Mouse (Mus musculus): ENCODE measurements around the gene Zfp771. TPM values are rescaled to one million over a fixed set of nuclear protein-coding genes. Genes with fewer than 3 reads are reported as not detected.

The Zfp771 gene
- polyA plus RNA-seq, 1 experiment from 2014 or later: 63.2 TPM

GRCm38 (mm10) chr7:127252414-127252813 lies 8.3 kb downstream of the Zfp771 start:
- H3K4me3 ChIP-seq (ENCODE audit: low read depth, low read length): no peak overlapping the region
- no peak overlapping the region for H3K9ac ChIP-seq (replicated peaks; ENCODE audit: low read length)
- WGBS: 83% methylated on average over 2 of the region's 2 CpGs
- no peak overlapping the region for H3K27ac ChIP-seq (replicated peaks; ENCODE audit: low read depth, low read length)
- no peaks in the 10 kb centered on the region; the same call in none of the 2 replicates for H3K36me3 ChIP-seq (replicated peaks; ENCODE audit: control insufficient read depth, insufficient read depth, low read depth, low read length)
- H3K9me3 ChIP-seq (replicated peaks; ENCODE audit: control insufficient read depth, low read length): no peaks in the 10 kb centered on the region
- ATAC-seq (replicated peaks; ENCODE audit: insufficient number of reproducible peaks, low FRiP score, low TSS enrichment, low read depth) (no peak), DNase-seq (ENCODE audit: low spot score) (peak; percentile 64)
- H3K4me2 ChIP-seq (ENCODE audit: low read depth, low read length): no peak overlapping the region
- H3K27me3 ChIP-seq (ENCODE audit: control insufficient read depth, insufficient read depth, low read length): no peaks in the 10 kb centered on the region
- H3K4me1 ChIP-seq (ENCODE audit: control insufficient read depth, insufficient read depth, low read length): no peaks in the 10 kb centered on the region; the same call in 1 of the 2 replicates

- Histone ChIP-seq H3K4me2 (ENCODE audit: low read depth, low read length) (peak overlapping the region; percentile 61), H3K4me3 (ENCODE audit: low read depth, low read length) (peak overlapping the region; percentile 51), H3K27me3 (ENCODE audit: control insufficient read depth, insufficient read depth, low read length) (no peaks in the 10 kb centered on the region), H3K4me1 (ENCODE audit: control insufficient read depth, insufficient read depth, low read length) (no peaks in the 10 kb centered on the region; the same call in 1 of the 2 replicates), H3K27ac (replicated peaks; ENCODE audit: low read depth, low read length) (no peak overlapping the region), H3K36me3 (replicated peaks; ENCODE audit: control insufficient read depth, insufficient read depth, low read depth, low read length) (no peaks in the 10 kb centered on the region; the same call in 1 of the 2 replicates), H3K9ac (replicated peaks; ENCODE audit: low read length) (no peak overlapping the region; the same call in 1 of the 2 replicates), H3K9me3 (replicated peaks; ENCODE audit: control insufficient read depth, low read length) (no peaks in the 10 kb centered on the region)
- 83% methylated on average over 6 of the region's 6 CpGs for WGBS
- no peak for DNase-seq (ENCODE audit: low spot score)
- ATAC-seq (replicated peaks; ENCODE audit: insufficient number of reproducible peaks, low FRiP score, low TSS enrichment, low read depth): no peak
Measured at GRCm38 (mm10) chr7:127253341-127253740, 9.3 kb downstream of the Zfp771 start.

GRCm38 (mm10) chr7:127253821-127254769 lies 10.0 kb downstream of the Zfp771 start:
- Histone ChIP-seq H3K27me3 (ENCODE audit: control insufficient read depth, insufficient read depth, low read length) (no peaks in the 10 kb centered on the region), H3K9me3 (replicated peaks; ENCODE audit: control insufficient read depth, low read length) (no peaks in the 10 kb centered on the region), H3K9ac (replicated peaks; ENCODE audit: low read length) (peak overlapping the region; percentile 74), H3K4me3 (ENCODE audit: low read depth, low read length) (peak overlapping the region; percentile 51), H3K27ac (replicated peaks; ENCODE audit: low read depth, low read length) (peak overlapping the region; percentile 74), H3K36me3 (replicated peaks; ENCODE audit: control insufficient read depth, insufficient read depth, low read depth, low read length) (no peaks in the 10 kb centered on the region; the same call in 1 of the 2 replicates), H3K4me1 (ENCODE audit: control insufficient read depth, insufficient read depth, low read length) (no peaks in the 10 kb centered on the region; the same call in 1 of the 2 replicates), H3K4me2 (ENCODE audit: low read depth, low read length) (peak overlapping the region; percentile 86)
- ATAC-seq (replicated peaks; ENCODE audit: insufficient number of reproducible peaks, low FRiP score, low TSS enrichment, low read depth): peak; percentile 95
- peak; percentile 98 for DNase-seq (ENCODE audit: low spot score)
- 1% methylated on average over 122 of the region's 136 CpGs for WGBS

GRCm38 (mm10) chr7:127255008-127255407 lies 10.9 kb downstream of the Zfp771 start:
- H3K9ac ChIP-seq (replicated peaks; ENCODE audit: low read length): peak overlapping the region; percentile 74
- ATAC-seq (replicated peaks; ENCODE audit: insufficient number of reproducible peaks, low FRiP score, low TSS enrichment, low read depth): no peak
- no peaks in the 10 kb centered on the region; the same call in 1 of the 2 replicates for H3K36me3 ChIP-seq (replicated peaks; ENCODE audit: control insufficient read depth, insufficient read depth, low read depth, low read length)
- DNase-seq (ENCODE audit: low spot score): no peak
- no peaks in the 10 kb centered on the region for H3K9me3 ChIP-seq (replicated peaks; ENCODE audit: control insufficient read depth, low read length)
- peak overlapping the region; percentile 86 for H3K4me2 ChIP-seq (ENCODE audit: low read depth, low read length)
- no peaks in the 10 kb centered on the region; the same call in 1 of the 2 replicates for H3K4me1 ChIP-seq (ENCODE audit: control insufficient read depth, insufficient read depth, low read length)
- H3K27me3 ChIP-seq (ENCODE audit: control insufficient read depth, insufficient read depth, low read length): no peaks in the 10 kb centered on the region
- 33% methylated on average over 4 of the region's 4 CpGs for WGBS
- no peak overlapping the region for H3K4me3 ChIP-seq (ENCODE audit: low read depth, low read length)
- H3K27ac ChIP-seq (replicated peaks; ENCODE audit: low read depth, low read length): peak overlapping the region; percentile 74

- H3K9ac ChIP-seq (replicated peaks; ENCODE audit: low read length): no peak overlapping the region
- H3K4me2 ChIP-seq (ENCODE audit: low read depth, low read length): no peak overlapping the region
- no peaks in the 10 kb centered on the region for H3K9me3 ChIP-seq (replicated peaks; ENCODE audit: control insufficient read depth, low read length)
- H3K4me1 ChIP-seq (ENCODE audit: control insufficient read depth, insufficient read depth, low read length): no peaks in the 10 kb centered on the region; the same call in 1 of the 2 replicates
- H3K27me3 ChIP-seq (ENCODE audit: control insufficient read depth, insufficient read depth, low read length): no peaks in the 10 kb centered on the region
- WGBS: 92% methylated on average over 2 of the region's 2 CpGs
- no peak overlapping the region for H3K27ac ChIP-seq (replicated peaks; ENCODE audit: low read depth, low read length)
- no peak for ATAC-seq (replicated peaks; ENCODE audit: insufficient number of reproducible peaks, low FRiP score, low TSS enrichment, low read depth)
- no peaks in the 10 kb centered on the region for H3K36me3 ChIP-seq (replicated peaks; ENCODE audit: control insufficient read depth, insufficient read depth, low read depth, low read length)
- no peak for DNase-seq (ENCODE audit: low spot score)
- no peak overlapping the region for H3K4me3 ChIP-seq (ENCODE audit: low read depth, low read length)
Measured at GRCm38 (mm10) chr7:127255965-127256364, 11.9 kb downstream of the Zfp771 start.

- 91% methylated on average over 5 of the region's 5 CpGs for WGBS
Measured at GRCm38 (mm10) chr7:127256518-127256917, 12.4 kb downstream of the Zfp771 start.

GRCm38 (mm10) chr7:127259186-127259905 lies 15.3 kb downstream of the Zfp771 start:
- Histone ChIP-seq H3K27ac (replicated peaks; ENCODE audit: low read depth, low read length) (no peak overlapping the region), H3K4me2 (ENCODE audit: low read depth, low read length) (peak overlapping the region; percentile 69), H3K9ac (replicated peaks; ENCODE audit: low read length) (peak overlapping the region; percentile 67), H3K9me3 (replicated peaks; ENCODE audit: control insufficient read depth, low read length) (no peaks in the 10 kb centered on the region), H3K4me3 (ENCODE audit: low read depth, low read length) (peak overlapping the region; percentile 56), H3K27me3 (ENCODE audit: control insufficient read depth, insufficient read depth, low read length) (no peaks in the 10 kb centered on the region), H3K36me3 (replicated peaks; ENCODE audit: control insufficient read depth, insufficient read depth, low read depth, low read length) (no peaks in the 10 kb centered on the region), H3K4me1 (ENCODE audit: control insufficient read depth, insufficient read depth, low read length) (no peaks in the 10 kb centered on the region; the same call in 1 of the 2 replicates)
- DNase-seq (ENCODE audit: low spot score): no peak
- 75% methylated on average over 8 of the region's 8 CpGs for WGBS
- no peak for ATAC-seq (replicated peaks; ENCODE audit: insufficient number of reproducible peaks, low FRiP score, low TSS enrichment, low read depth)

More at GRCm38 (mm10) chr7:127256518-127256917, 12.4 kb downstream of the Zfp771 start:
- no peak overlapping the region for H3K27ac ChIP-seq (replicated peaks; ENCODE audit: low read depth, low read length)
- H3K9me3 ChIP-seq (replicated peaks; ENCODE audit: control insufficient read depth, low read length): no peaks in the 10 kb centered on the region
- no peaks in the 10 kb centered on the region; the same call in 1 of the 2 replicates for H3K4me1 ChIP-seq (ENCODE audit: control insufficient read depth, insufficient read depth, low read length)
- DNase-seq (ENCODE audit: low spot score): no peak
- no peaks in the 10 kb centered on the region for H3K27me3 ChIP-seq (ENCODE audit: control insufficient read depth, insufficient read depth, low read length)
- no peak overlapping the region for H3K4me2 ChIP-seq (ENCODE audit: low read depth, low read length)
- ATAC-seq (replicated peaks; ENCODE audit: insufficient number of reproducible peaks, low FRiP score, low TSS enrichment, low read depth): no peak
- no peak overlapping the region for H3K4me3 ChIP-seq (ENCODE audit: low read depth, low read length)
- H3K36me3 ChIP-seq (replicated peaks; ENCODE audit: control insufficient read depth, insufficient read depth, low read depth, low read length): no peaks in the 10 kb centered on the region
- H3K9ac ChIP-seq (replicated peaks; ENCODE audit: low read length): no peak overlapping the region
